ENCODE assay signal across 13 mouse cellular contexts in the genomic region with DNA sequence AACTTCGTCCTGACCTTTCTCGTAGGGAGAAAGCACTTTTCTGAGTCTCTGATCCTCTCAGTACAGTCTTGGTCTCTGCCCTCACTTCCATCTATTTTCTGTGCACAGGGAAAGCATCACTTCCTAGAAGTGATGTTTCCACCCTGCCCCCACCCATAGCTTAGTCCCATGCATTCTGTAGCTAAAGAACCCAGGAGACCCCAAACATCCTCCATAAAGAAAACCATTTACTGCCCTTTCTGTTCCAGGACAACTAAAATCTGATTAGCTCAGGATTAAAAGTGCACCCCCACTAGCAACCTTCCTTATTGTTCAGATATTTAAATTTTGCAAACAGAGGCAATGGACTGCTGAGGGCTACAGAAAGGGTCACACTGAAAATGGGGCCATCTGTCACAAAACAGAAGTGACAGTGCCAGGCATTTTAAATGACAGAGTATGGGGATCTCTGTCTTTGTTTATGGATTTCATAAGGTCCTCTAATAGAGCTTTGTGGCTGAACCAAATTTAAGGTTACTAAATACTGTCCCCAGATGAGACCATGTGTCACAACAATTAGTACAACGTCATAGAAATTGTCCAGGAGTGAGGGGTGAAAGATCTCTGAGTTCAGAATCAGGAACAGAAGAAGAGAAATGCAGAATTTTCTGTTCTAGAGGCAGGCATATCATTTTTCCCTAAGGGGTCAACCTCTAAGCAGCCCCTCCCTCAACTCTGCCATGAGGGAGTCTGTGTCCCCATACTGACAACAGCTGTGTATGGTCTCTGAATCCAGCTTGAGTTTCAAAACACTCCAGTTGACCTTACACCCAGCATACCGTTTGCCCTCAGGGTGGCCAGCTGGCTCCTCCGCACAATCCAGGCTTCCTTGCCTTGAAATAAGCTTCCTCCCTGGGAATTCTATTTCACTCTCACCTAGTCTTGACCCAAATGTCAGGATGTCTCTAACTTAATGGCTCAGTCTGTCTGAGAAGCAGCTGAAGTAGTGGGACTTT.
A peak's percentile ranks its signal among the peaks of the same experiment; 100 is the strongest.
DNase-seq lines count a peak whose midpoint lies in the region; ATAC-seq and TF ChIP-seq lines count a peak whose summit lies in the region.
"Had no signal": no experiment of that assay in that cellular context is flagged by ENCODE, and none has a peak within 500 bp of the region (broad histone marks: within the 10 kb centered on the region; RNA-seq: fewer than 3 reads in every experiment).

No protein-coding gene starts in this region.

- 52% methylated on average over 5 of the region's 5 CpGs for WGBS in hindbrain, embryonic 10.5 days
- WGBS in hindbrain, embryonic 14.5 days = 47% methylated on average over 5 of the region's 5 CpGs
- 35% methylated on average over 5 of the region's 5 CpGs for WGBS in embryonic facial prominence, embryonic 14.5 days

- DNase-seq in hindbrain, embryonic 10.5 days (ENCODE audit: low spot score) = peak; percentile 60
- DNase-seq in hindbrain, embryonic 14.5 days (ENCODE audit: low spot score) = no peak
- peak; percentile 77 for DNase-seq in brain, embryonic 14.5 days (ENCODE audit: low read depth)
- DNase-seq in embryonic facial prominence, embryonic 14.5 days (ENCODE audit: low spot score) = peak; percentile 56
- DNase-seq in lung, postnatal 14 days = peak; percentile 5
- no peak for DNase-seq in layer of hippocampus, postnatal 10 days (ENCODE audit: low spot score in 2 of 2)
- no peak for DNase-seq in left cerebral cortex, adult 8-10 months (ENCODE audit: low spot score in 2 of 2)
- DNase-seq: kidney, postnatal 25 days had no signal

- no peaks in the 10 kb centered on the region for H3K27me3 ChIP-seq in hindbrain, embryonic 10.5 days (ENCODE audit: insufficient read depth, poor library complexity, severe bottlenecking)
- H3K27me3 ChIP-seq in hindbrain, embryonic 14.5 days (ENCODE audit: control insufficient read depth, insufficient read depth, low read length) = no peaks in the 10 kb centered on the region
- H3K27me3 ChIP-seq in embryonic facial prominence, embryonic 14.5 days (replicated peaks; ENCODE audit: control insufficient read depth, insufficient read depth, low read length) = no peaks in the 10 kb centered on the region
- H3K27me3 ChIP-seq: embryonic facial prominence, embryonic 15.5 days; heart, embryonic 12.5 days; liver, embryonic 15.5 days had no signal

- no peak for TF ChIP-seq POLR2A in brain, embryonic 14.5 days (IDR thresholded peaks at IDR 0.05; ENCODE audit: borderline replicate concordance, extremely low read depth, insufficient read depth, insufficient read length, poor library complexity, severe bottlenecking)

- no peak overlapping the region for H3K4me2 ChIP-seq in hindbrain, embryonic 14.5 days (replicated peaks)
- H3K4me2 ChIP-seq in embryonic facial prominence, embryonic 14.5 days (ENCODE audit: low read depth, low read length) = no peak overlapping the region
- H3K4me2 ChIP-seq: embryonic facial prominence, embryonic 15.5 days; heart, embryonic 12.5 days; liver, embryonic 15.5 days had no signal

- no peak overlapping the region for H3K4me3 ChIP-seq in hindbrain, embryonic 10.5 days
- H3K4me3 ChIP-seq in hindbrain, embryonic 14.5 days (replicated peaks; ENCODE audit: low read length) = no peak overlapping the region
- no peak overlapping the region for H3K4me3 ChIP-seq in embryonic facial prominence, embryonic 14.5 days (ENCODE audit: low read depth, low read length)
- H3K4me3 ChIP-seq: embryonic facial prominence, embryonic 15.5 days; heart, embryonic 12.5 days; liver, embryonic 15.5 days had no signal

- peak overlapping the region; percentile 69 for H3K27ac ChIP-seq in hindbrain, embryonic 10.5 days
- no peak overlapping the region for H3K27ac ChIP-seq in hindbrain, embryonic 14.5 days
- no peak overlapping the region for H3K27ac ChIP-seq in embryonic facial prominence, embryonic 14.5 days (replicated peaks; ENCODE audit: low read depth, low read length)
- H3K27ac ChIP-seq: embryonic facial prominence, embryonic 15.5 days; liver, embryonic 15.5 days had no signal

- no peak overlapping the region for H3K9ac ChIP-seq in hindbrain, embryonic 14.5 days
- H3K9ac ChIP-seq in embryonic facial prominence, embryonic 14.5 days (ENCODE audit: low read depth, low read length) = no peak overlapping the region
- H3K9ac ChIP-seq: embryonic facial prominence, embryonic 15.5 days; heart, embryonic 12.5 days; liver, embryonic 15.5 days had no signal

- no peaks in the 10 kb centered on the region for H3K9me3 ChIP-seq in hindbrain, embryonic 10.5 days
- no peaks in the 10 kb centered on the region for H3K9me3 ChIP-seq in hindbrain, embryonic 14.5 days (ENCODE audit: control insufficient read depth, low read length)
- no peaks in the 10 kb centered on the region for H3K9me3 ChIP-seq in embryonic facial prominence, embryonic 14.5 days (ENCODE audit: control insufficient read depth, low read length)
- H3K9me3 ChIP-seq: embryonic facial prominence, embryonic 15.5 days; heart, embryonic 12.5 days; liver, embryonic 15.5 days had no signal

- H3K4me1 ChIP-seq in hindbrain, embryonic 10.5 days (replicated peaks) = peaks cover 37% of the 10 kb centered on the region
- H3K4me1 ChIP-seq in hindbrain, embryonic 14.5 days (replicated peaks; ENCODE audit: control insufficient read depth, insufficient read depth, low read length) = peaks cover 14% of the 10 kb centered on the region; the same call in 1 of the 2 replicates
- no peaks in the 10 kb centered on the region for H3K4me1 ChIP-seq in embryonic facial prominence, embryonic 14.5 days (ENCODE audit: control insufficient read depth, insufficient read depth, low read length)
- H3K4me1 ChIP-seq: heart, embryonic 12.5 days; liver, embryonic 15.5 days had no signal

- ATAC-seq in hindbrain, embryonic 14.5 days (ENCODE audit: low FRiP score) = no peak
- peak; percentile 62 for ATAC-seq in embryonic facial prominence, embryonic 14.5 days (ENCODE audit: low read depth)
- no peak for ATAC-seq in granulocyte monocyte progenitor cell, adult 5-6 weeks (replicated peaks; ENCODE audit: poor library complexity, severe bottlenecking)
- ATAC-seq: activated CD4-positive, CD25-positive, alpha-beta regulatory T cell, adult 4 months had no signal

- no peaks in the 10 kb centered on the region for H3K36me3 ChIP-seq in hindbrain, embryonic 10.5 days
- no peaks in the 10 kb centered on the region for H3K36me3 ChIP-seq in hindbrain, embryonic 14.5 days (replicated peaks; ENCODE audit: control insufficient read depth, insufficient read depth)
- no peaks in the 10 kb centered on the region for H3K36me3 ChIP-seq in embryonic facial prominence, embryonic 14.5 days (ENCODE audit: control insufficient read depth, insufficient read depth, low read length)
- H3K36me3 ChIP-seq: embryonic facial prominence, embryonic 15.5 days; heart, embryonic 12.5 days; liver, embryonic 15.5 days had no signal

- TF ChIP-seq CTCF in brain, embryonic 14.5 days (IDR thresholded peaks at IDR 0.05; ENCODE audit: borderline replicate concordance, extremely low read depth, insufficient read depth, insufficient read length) = no peak

Comparison
In these comparisons a context has a peak if more than half of its experiments do, and no peak if none do; other contexts are left out.
1. DNase-seq: peak in hindbrain, embryonic 10.5 days (single experiment), brain, embryonic 14.5 days (single experiment), embryonic facial prominence, embryonic 14.5 days (single experiment) and lung, postnatal 14 days (single experiment); none in hindbrain, embryonic 14.5 days (single experiment), layer of hippocampus, postnatal 10 days (0 of 2) and left cerebral cortex, adult 8-10 months (0 of 2).